Mouse (Mus musculus) heart, postnatal 10 days (tissue): Measurements from ENCODE around the gene Gm10663. TPM values are rescaled to one million over a fixed set of nuclear protein-coding genes. Genes with fewer than 3 reads are reported as not detected.

Experiments used
- DNase-seq, 2 experiments: peaks; one replicate each; pipeline ENCODE4 v3.0.0; 2021
- intact Hi-C: fragments of 180-260 bp; cut with DNase I; formaldehyde crosslinking; loops from one replicate; pipeline ENCODE4 v1.15.1; 2025
- microRNA-seq, 2 experiments: library from miRNA; unstranded; fragments of <30 nt; microRNA quantifications; one replicate each; pipeline ENCODE4 v1.2.0; 2022
- total RNA-seq, 2 experiments: library from RNA; stranded (reverse); gene quantifications; 2 replicates each; pipeline ENCODE4 v1.2.3; 2021

The Gm10663 gene
- total RNA-seq, 2 experiments from 2014 or later: not detected

- intact Hi-C loops: no loop called here
- DNase-seq: no peak
Observed at GRCm38 (mm10) chr8:65080731-65081130, 5.9 kb downstream of the Gm10663 start.

- intact Hi-C loops: no loop called here
Observed at GRCm38 (mm10) chr8:65085680-65086079, 10.8 kb downstream of the Gm10663 start.

GRCm38 (mm10) chr8:65087711-65088110, 12.9 kb downstream of the Gm10663 start:
- no peak for DNase-seq
- intact Hi-C loops: no loop called here

More at GRCm38 (mm10) chr8:65085680-65086079, 10.8 kb downstream of the Gm10663 start:
- DNase-seq: no peak

DNA sequence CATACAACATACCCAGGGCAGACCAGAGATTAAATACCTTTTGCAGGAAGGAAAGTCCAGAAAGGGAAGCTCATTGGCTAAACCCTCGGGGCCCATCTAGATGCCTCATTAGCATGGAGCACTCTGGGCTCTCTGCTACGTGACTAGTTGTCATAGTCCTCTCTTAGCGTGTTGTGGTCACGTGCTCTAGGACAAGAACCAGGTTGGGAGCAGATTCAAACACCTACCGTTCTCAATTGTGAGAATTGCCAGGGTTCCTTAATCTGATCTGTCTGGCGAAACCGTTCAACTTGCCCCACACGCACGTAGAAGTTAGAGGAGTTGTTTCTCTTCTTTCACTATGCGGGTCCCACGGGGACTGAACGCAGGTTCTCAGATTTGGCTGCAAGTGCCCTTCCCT, 13.3 kb downstream of the Gm10663 start:
- intact Hi-C loops: no loop called here
- DNase-seq: no peak

GRCm38 (mm10) chr8:65089781-65090180, 14.9 kb downstream of the Gm10663 start:
- intact Hi-C loops: no loop called here
- DNase-seq: no peak

GRCm38 (mm10) chr8:65097760-65098415, 23.1 kb downstream of the Gm10663 start:
- intact Hi-C loops: no loop called here
- no peak for DNase-seq

GRCm38 (mm10) chr8:65099735-65100134, 24.9 kb downstream of the Gm10663 start:
- DNase-seq: no peak
- intact Hi-C loops: no loop called here

DNA sequence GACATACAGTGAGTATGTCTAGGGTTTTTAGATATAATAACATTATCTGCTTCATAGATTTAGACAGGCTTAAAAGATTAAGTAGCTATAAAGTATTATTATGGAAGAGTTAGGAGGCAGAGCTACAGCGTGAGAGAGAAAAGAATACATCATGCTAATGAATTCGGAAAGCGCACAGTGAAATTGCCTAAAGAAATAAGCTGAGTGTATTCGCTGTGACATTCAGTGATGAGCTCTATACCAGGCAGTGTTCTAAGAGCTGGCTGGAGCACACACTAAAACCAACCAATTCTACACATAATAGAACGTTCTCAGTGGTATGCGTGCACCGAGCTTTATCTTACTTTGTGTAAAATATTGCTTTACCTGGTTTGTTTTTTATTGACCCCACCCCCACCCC, 28.8 kb downstream of the Gm10663 start:
- intact Hi-C loops: no loop called here

GRCm38 (mm10) chr8:65104041-65104440, 29.2 kb downstream of the Gm10663 start:
- intact Hi-C loops: no loop called here

More for the DNA sequence above, 28.8 kb downstream of the Gm10663 start:
- DNase-seq: no peak

GRCm38 (mm10) chr8:65107936-65108718, 33.3 kb downstream of the Gm10663 start:
- intact Hi-C loops: no loop called here
- no peak for DNase-seq

More at GRCm38 (mm10) chr8:65104041-65104440, 29.2 kb downstream of the Gm10663 start:
- DNase-seq: no peak

DNA sequence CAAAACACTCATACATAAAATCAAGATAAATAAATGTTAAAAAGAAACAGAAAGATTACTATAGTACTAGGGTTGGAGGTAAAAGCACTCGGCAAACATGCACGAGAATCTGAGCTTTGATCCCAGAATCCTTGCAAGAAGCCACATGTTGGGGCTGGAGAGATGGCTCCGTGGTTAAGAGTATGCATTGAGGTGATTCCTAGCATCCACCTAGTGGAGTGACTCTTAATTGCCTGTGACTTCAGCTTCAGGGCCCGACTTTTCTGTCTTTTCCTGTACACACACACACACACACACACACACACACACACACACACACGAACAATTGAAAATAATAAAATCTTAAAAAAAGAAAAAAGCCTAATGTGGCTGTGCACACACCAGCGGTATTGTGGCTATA, 34.1 kb downstream of the Gm10663 start:
- intact Hi-C loops: no loop called here
- DNase-seq: no peak

DNA sequence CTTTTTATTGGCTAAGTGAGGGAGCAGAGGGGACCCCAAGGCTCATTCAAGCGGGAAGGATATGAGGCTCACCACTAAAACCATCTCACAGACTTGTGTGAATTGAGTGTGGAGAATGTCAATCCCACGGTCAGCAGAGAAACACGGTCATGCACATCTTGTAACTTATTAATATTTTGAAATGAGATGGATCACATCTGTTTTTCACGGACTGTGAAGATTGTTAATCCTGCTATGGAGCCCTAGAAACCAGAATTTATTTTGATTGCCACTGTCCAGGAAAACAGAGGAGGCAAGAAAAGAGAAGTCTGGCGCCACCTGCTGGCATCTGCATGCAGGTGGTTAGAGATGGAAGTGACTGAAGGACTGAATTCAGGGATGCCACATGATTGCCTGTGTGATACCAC, 35.5 kb downstream of the Gm10663 start:
- DNase-seq: peak; percentile 55 to 79

DNA sequence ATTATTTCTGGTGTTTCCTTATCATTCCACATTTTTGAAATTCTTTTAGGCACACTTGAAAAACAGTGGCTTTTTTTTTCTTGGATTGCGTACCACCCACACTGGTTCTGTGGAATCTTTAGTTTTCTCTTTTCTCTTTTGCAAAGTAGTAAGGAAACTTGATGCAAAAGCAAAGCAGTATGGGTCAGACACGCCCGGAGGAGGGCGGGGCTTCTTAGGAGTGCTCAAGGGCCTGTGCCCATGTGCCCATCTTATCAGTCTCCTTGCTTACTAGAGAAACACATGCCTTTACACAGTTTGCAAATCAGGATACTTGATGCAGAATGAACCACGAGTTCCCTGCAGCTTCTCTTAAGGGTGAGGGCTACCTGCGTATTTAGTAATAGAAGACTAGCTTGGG, 37.3 kb downstream of the Gm10663 start:
- intact Hi-C loops: no loop called here
- DNase-seq: no peak

More for the DNA sequence above, 35.5 kb downstream of the Gm10663 start:
- intact Hi-C loops: loop anchor here (1.0 kb wide), 2 partner anchors 88 to 147 kb away; no protein-coding TSS in a partner anchor

DNA sequence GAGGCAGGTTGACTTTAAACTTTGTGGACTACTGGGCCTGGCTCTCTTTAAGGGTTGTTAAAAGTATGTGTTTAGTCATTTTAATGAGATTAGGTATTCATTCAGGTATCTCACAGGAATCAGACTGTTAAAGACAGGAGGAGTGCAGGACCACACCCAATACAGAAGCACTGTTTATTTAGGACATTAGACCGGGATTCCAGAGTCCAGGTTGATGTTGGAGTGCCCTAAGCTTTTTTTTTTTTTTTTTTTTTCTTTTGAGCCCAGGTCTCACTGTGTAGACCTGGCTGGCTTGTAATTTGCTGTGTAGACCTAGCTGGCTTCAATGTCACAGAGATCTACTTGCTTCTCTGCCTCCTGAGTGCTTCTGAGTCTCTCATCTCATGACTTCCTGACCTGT, 51.2 kb downstream of the Gm10663 start:
- intact Hi-C loops: no loop called here
- no peak for DNase-seq

GRCm38 (mm10) chr8:65126454-65126853, 51.6 kb downstream of the Gm10663 start:
- no peak for DNase-seq

More at GRCm38 (mm10) chr8:65126454-65126853, 51.6 kb downstream of the Gm10663 start:
- intact Hi-C loops: no loop called here

Small RNA genes lying within 50 kb of the gene (microRNA-seq; reads per million reads assigned to microRNA genes)
- gene Gm24333: 0 reads per million in 2 experiments

Other genes with a start within 250 kb of the Gm10663 start
- 10 to 100 TPM; 13.7 to 13.9 TPM for gene Klhl2, start 225.0 kb upstream of the Gm10663 start, total RNA-seq
- gene Tmem192, start 127.8 kb upstream of the Gm10663 start, total RNA-seq: 10 to 100 TPM; 21.5 to 22.2 TPM
- not detected for gene Trim75, start 87.2 kb upstream of the Gm10663 start, total RNA-seq
- gene Trim61, start 56.5 kb upstream of the Gm10663 start, total RNA-seq: not detected
- gene Trim60, start 56.4 kb upstream of the Gm10663 start, total RNA-seq: not detected
- under 1 TPM; 0.35 to 0.45 TPM for gene Apela, start 37.7 kb upstream of the Gm10663 start, total RNA-seq
- gene BC030870, start 54.5 kb downstream of the Gm10663 start, total RNA-seq: not detected